In the genomic region with DNA sequence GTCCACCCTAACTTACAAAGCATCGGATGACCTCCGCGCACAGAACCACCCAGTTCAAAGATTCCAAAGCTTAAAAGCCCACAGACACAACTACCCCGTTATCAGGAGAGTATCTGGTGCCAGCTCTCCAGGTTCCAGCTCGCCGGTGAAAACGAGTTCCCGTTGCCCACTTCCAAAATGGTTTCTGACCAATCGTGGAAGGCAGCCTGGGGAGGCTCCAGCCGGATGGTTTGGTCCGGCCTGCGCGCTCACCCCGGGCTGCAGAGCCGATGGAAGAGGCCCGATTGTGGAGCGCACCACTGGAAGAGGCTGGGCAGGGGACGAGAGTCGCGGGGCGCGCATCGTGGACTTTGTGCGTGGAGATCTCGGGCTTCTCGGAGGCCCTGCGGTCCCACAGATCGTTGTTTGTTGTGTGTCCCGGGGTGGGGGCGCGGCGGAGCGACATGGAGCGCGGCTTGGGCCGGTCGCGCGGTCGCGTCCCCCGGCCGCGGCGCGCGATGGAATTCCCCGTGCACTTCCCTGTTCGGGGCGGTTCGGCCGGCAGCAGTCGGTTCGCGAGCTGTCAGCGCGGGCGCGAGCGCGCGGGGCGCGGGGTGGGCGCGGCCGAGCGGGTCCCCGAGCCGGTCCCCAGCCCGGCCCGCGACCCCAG, we compare ENCODE assay signal across 8 mouse cellular contexts. TPM values are rescaled to one million over a fixed set of nuclear protein-coding genes. Genes with fewer than 3 reads are reported as not detected.
DNase-seq lines count a peak whose midpoint lies in the region; ATAC-seq lines count a peak whose summit lies in the region.

A gene (plus strand): TSS at position 275 of the 649 bp plus-strand sequence.

- H3K36me3 ChIP-seq in hindbrain, embryonic 11.5 days (ENCODE audit: control insufficient read depth, insufficient read depth, low read length) = no peaks in the 10 kb centered on the region

- WGBS in hindbrain, embryonic 11.5 days = under 1% methylated on average over 63 of the region's 73 CpGs

- H3K27me3 ChIP-seq in hindbrain, embryonic 11.5 days (ENCODE audit: control insufficient read depth, insufficient read depth, low read length) = no peaks in the 10 kb centered on the region

- peak; percentile 84 for ATAC-seq in hindbrain, embryonic 11.5 days (ENCODE audit: low FRiP score)

- peak within 1 kb of the TSS; percentile 92 for H3K27ac ChIP-seq in hindbrain, embryonic 11.5 days (ENCODE audit: low read depth, low read length)

- no peaks in the 10 kb centered on the region for H3K9me3 ChIP-seq in hindbrain, embryonic 11.5 days (ENCODE audit: control insufficient read depth, low read length)

- H3K4me3 ChIP-seq in hindbrain, embryonic 11.5 days (ENCODE audit: low read depth, low read length) = peak within 1 kb of the TSS; percentile 77

- H3K9ac ChIP-seq in hindbrain, embryonic 11.5 days (ENCODE audit: low read depth, low read length) = peak within 1 kb of the TSS; percentile 92

- DNase-seq in Muller cell, postnatal 12 days (ENCODE audit: inconsistent ontology term) = peak; percentile 94
- DNase-seq in cerebellum, adult 9-11 months = peak; percentile 93
- DNase-seq in frontal cortex, adult 2 months (ENCODE audit: extremely low spot score in 1 of 2, low spot score in 1 of 2) = peak; percentile 82 to 95
- DNase-seq in hindbrain, embryonic 11.5 days (ENCODE audit: low spot score) = peak; percentile 90
- peak; percentile 91 to 94 for DNase-seq in layer of hippocampus, postnatal 10 days (ENCODE audit: low spot score in 2 of 2)
- DNase-seq in lung, postnatal 10 days = peak; percentile 94
- peak; percentile 90 for DNase-seq in ovary, postnatal 36 days (ENCODE audit: low spot score)
- peak; percentile 87 for DNase-seq in thymus, postnatal 25 days

- peaks cover 5% of the 10 kb centered on the region for H3K4me1 ChIP-seq in hindbrain, embryonic 11.5 days (replicated peaks; ENCODE audit: control insufficient read depth, insufficient read depth, low read length)

- H3K4me2 ChIP-seq in hindbrain, embryonic 11.5 days (replicated peaks; ENCODE audit: low read depth, low read length) = peak within 1 kb of the TSS; percentile 61

RNA-seq across cellular contexts. Expression of the gene that starts here (rescaled TPM):
- 32.8 and 33.0 TPM in 2 replicates for polyA plus RNA-seq in frontal cortex, adult 2 months (2012; rRNA removed)
- polyA plus RNA-seq in hindbrain, embryonic 11.5 days (2014; fragmentation: Nextera tagmentation; extraction: Ambion mirVana) = 71.0 and 71.7 TPM in 2 replicates
- 10 to 100 TPM; 40.2 to 45.1 TPM for total RNA-seq in layer of hippocampus, postnatal 10 days (2021)

Comparison
In these comparisons a context has a peak if more than half of its experiments do, and no peak if none do; other contexts are left out.
1. Peak in every context shown above with its lines: DNase-seq, ATAC-seq, H3K4me3 ChIP-seq and H3K27ac ChIP-seq.